Mouse (Mus musculus) adrenal gland, postnatal 4 days (tissue): ENCODE results near the gene C1qtnf9. TPM values are rescaled to one million over a fixed set of nuclear protein-coding genes. Genes with fewer than 3 reads are reported as not detected.

Experiments
- DNase-seq, 2 experiments: peaks; one replicate each; pipeline ENCODE4 v3.0.0; 2021 to 2022; ENCODE audit warnings: low spot score in 2 of 2, mixed read lengths in 2 of 2
- total RNA-seq, 2 experiments: library from RNA; stranded (reverse); gene quantifications; 2 replicates each; pipeline ENCODE4 v1.2.3; 2021

The C1qtnf9 gene
- total RNA-seq, 2 experiments from 2014 or later, result 4.1 to 4.2 TPM

DNA sequence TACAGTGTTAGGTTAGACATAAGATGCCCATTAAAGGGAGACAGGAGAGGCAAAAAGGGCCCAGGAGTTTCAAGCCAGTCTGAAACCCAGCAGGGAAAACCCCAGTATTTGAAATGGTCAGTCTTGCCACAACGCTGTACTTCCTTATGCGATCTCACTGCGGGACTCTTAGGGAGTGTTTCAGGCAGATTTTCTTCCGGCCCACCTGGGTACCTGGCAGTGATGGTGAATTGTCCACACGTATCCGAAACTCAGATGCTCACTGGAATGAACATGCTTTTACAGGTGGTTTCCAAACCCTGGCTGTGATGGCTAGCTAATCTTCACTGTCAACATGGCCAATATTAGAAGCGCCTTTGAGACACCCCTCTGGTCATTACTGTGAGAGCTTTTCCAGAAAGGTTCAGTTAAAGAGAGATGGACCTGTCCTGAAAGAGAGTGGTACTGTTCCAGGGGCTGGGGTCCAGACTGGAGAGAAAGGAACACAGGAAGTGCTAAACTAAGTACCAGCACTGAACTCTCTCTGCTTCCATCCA, 14.3 kb downstream of the C1qtnf9 start:
- no peak for DNase-seq

DNA sequence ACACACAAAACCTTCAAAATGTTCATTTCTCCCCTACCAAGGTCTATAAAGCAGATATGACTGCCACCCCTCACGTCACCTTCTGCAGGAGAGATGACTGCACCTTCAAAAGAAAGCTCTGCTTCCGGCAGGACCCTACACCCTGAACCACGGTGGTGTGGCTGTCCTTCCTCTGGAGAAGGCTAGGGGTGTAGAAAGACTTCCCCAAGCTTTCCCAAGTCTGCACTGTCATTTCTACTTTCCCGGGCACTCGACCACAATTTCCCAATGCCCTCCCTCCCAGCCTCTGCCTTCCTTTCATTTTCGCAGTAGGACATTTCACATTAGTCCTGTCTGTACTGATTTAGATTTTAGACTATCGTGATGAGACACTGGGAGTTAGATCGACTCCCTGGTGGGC, 15.3 kb downstream of the C1qtnf9 start:
- DNase-seq, result no peak

DNA sequence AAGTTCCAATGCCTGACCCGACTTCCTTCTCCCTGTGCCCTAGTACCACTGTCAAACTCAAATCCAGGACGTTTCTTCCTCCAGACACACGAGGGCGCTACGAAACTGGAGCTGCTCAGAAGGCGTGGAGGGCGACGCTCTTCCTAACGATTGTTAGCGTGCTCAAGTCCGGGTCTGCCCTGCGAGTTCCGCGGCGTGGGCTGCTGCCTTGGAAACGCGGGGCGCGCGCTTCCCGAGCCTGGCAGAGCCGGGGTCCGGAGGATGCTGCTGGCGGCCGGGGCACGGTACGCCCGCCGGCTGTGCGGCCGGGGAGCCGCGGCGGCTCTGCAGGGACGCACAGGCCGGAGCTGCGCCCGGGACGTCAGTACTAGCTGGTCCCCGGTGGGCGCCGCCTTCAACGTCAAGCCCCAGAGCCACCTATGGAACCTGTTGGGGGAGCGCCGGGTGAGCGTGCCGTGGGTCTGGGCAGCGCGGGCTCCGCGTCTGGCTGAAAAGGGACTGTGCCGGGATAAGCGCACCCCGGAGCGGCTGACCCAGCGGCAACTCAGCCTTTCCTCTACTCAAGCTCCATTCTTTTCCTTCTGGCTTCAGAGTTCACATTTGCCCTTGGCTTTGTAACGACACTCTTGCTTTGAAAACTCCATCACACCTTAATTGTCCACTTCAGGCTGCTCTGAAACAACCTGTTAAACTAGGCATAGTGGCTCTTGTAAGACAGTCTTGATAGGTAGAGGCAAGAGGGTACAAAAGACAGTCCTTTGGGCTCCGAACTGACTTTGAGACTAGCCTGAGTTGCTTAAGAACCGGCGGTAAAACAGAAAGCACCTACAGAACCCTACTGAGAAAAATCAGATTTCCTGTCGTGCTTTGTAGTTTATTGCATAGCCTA, 16.7 kb downstream of the C1qtnf9 start, which contains the start of gene Mipep:
Gene Mipep (plus strand): TSS at position 147 of the 889 bp plus-strand sequence.
- peak; percentile 48 to 81 for DNase-seq

DNA sequence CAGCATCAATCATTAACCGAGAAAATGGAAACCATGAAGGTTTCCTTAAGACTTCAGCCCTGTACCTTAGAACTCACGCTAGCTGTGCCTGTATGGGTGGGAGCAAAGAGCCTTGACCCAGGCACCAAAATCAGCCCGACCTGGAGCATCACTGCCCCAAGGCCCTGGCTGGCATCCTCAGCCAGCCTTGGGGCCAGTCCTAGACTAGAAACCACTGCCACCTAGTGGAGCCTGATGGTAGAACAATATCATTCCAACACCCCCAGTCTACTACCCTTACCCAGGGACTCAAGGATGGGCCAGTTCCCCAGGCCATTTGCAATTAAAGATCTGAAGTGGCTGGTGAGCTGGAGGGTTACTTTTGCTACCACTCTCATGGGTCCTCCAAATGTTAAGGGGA, 22.2 kb downstream of the C1qtnf9 start:
- DNase-seq, result no peak

DNA sequence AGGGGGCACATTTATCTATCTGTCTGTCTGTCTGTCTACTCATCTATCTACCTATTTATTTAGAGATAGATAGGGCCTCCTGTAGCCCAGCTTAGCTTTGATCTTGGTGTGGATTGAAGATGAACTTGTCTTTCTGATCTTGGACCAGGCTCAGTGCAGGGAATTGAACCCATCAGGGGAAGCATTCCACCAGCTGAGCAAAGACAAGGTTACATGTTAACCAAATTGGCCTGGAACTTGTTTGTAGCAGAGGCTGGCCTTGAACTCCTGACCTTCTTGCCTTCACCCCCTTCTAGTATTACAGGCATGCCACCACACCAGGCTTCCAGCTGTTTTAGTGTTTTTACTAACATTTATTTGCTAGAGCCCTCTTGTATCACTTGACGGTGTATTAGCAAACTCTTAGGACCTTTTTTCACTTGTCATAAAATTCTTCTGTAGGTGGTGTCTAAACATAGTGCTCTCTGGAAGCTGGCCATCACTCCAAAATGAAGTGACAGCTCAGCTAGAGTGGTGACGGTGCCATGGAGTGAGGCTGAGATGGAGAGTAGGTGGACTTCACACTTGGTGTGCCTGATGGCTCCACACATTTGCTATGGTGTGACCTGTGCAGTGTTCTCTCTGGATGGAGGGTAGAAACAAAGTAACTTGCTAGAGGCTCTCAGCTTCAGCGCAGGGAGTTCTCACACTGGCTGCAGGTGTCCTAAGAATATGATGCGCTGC, 28.8 kb downstream of the C1qtnf9 start:
- DNase-seq, result no peak

DNA sequence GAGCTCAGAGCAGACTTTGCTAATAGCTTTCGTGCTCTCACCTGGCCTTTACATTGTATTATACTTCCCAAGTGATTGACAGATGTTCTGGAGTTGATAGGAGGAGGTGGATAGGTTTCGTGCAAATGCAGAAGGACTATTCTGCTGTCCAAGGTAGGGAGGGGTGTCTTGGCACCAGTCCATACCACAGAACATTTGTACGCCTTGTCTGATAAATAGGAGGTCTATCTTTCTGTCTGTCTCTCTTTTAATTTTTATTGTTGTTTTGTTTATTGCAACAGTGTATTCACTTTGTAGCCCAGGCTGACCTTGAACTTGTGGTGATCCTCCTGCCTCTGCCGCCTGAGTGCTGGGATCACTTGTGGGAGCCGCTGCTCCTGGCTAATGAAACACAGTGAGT, 29.7 kb downstream of the C1qtnf9 start:
- DNase-seq, result no peak

DNA sequence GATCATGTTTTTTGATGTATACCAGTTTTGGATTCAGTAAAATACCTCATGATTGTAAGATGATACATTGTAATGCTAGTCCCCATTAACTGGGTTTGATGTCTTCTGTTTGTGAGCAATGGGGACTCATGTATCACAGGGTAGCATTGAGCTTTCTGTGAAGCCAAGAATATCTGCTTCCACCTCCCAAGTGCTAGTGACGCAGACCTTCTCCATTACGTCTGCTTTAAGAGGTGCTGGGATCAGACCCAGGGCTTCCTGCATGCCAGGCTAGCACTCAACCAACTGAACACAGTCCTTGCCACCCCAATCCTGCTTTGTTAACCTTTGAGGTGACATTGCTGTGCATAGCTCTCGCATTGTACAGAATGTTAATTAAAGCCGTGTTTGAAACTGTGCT, 30.8 kb downstream of the C1qtnf9 start:
- DNase-seq, result no peak

DNA sequence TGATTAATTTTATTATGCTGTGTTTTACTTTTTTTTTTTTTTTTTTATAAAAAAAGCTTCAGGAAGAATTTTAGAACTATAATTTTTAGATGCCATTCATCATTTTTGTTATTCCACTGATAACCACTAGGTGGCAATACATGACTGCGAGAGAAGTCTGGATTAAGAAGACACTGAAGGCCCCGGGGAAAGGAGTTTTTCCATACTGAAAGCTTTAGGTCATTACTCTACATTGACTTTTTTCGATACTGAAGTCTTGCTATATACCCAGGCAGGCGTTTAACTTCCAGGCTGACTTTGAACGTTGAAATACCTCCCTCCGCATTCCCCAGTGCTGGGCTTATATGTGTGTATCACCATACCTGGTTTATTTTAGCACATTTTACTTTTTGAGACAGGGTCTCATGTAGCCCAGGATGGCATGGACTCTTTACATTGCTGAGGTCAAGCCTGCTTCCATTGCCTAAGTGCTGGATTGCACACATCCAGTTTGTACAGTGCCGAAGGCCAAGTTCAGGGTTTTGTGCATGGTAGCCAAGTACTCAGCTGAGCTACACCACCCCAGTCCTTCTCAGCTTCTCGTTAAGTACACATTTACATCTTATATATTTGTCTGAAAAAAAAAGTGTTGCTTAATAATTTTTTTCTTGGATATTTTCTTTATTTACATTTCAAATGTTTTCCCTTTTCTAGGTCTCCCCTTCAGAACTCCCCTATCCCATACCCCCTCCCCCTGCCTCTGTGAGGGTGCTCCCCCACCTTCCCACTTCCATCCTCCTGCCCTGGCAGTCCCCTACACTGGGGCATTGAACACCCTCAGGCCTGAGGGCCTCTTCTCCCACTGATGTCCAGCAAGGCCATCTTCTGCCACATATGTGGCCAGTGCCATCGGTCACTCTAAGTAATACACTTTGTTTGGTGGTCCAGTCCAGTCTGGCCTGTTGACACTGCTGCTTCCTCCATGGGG, 32.1 kb downstream of the C1qtnf9 start:
- no peak for DNase-seq

DNA sequence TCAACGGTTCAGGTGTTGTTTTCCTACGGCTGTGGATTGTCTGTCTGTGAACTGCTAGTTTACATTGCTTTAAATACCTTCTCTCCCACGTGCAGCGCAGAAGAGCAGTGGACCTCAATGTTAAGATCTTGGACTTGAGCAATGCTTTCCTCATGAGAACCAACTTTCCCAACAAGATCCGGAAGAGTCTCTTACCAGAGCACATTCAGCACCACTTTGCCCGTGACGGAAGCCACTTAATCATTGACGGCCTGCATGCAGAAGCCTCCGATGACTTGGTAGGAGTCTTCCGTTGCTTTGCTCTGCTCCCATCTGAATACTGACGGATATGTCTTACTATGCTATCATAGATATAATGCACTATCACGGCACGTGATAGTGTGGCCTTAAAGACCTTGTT, 34.1 kb downstream of the C1qtnf9 start:
- DNase-seq, result no peak

DNA sequence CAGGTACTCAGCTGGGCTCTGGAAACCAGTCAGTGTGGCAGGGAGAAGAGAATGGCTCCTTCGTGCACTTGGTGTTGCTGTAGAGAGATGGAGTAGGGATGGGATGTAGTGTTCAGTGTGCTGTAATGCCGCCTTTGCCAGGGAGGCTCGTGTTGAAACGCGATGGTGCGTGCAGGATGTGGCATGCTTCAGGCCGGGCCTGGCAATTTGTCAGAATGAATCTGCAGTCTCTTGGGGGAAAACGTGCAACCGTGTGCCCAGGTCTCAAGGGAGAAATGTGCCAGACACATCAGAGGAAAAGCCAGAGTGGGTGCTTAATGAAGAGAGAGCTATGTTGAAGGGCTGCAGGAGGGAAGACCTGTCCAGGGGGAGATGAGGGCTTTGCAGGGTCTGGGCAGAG, 37.0 kb downstream of the C1qtnf9 start:
- no peak for DNase-seq

DNA sequence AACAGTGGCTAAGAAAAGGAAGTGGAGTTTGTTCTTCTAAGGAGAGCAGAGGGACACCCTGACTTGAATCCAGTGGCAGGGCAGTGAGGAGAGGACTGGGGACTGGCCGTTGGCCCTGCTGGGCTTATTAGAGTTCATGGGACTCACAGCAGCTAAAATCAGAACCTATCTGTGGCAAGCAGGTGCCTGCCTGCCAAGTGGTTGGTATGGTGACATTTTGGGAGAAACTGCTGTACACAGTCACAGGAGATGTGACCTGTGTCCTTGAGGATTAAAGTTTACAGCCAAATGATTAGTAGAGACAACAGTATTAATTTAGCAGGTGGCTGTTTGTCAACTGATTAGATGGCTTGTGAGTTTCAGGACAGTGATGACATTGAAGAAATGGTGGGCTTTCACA, 37.9 kb downstream of the C1qtnf9 start:
- no peak for DNase-seq

DNA sequence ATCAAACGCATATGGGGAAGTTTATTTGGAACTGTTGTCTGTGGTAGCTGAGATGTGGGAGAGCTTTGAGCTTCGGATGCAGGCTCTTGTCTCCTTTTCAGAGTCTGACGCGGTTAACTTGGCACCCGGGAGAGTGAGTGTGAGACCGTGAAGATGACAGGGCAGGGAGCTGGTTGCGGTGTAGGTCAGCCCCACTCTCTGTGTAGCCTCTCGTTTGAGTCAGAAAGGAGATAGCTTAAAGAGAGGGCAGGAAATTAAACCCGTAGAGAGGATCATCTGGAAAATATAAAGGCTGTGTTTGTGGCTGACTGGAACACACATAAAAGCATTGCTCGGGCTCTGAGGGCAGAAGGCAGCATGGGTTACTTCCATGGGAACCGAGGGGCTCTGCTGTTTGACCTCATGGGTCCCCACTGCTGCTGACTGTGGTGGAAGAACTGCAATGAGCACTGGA, 39.0 kb downstream of the C1qtnf9 start:
- no peak for DNase-seq

DNA sequence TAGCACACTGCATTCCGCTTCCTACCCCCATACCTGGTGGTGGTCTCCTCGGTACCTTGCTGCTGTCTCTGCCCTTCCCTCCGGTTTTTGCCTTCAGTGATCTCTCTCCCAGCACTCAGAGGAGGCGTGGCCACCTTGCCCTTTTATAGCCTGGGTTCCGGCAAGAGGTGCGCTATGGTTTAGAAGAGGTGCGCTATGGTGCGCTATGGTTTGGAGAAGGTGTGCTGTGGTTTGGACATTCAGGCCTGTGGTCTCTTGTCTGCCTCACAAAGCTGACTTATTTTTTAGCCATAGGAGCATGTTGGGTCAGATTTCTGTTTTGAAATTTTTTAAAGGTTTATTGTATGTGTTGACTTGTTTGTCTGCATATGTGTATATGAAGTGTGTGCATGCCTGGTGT, 41.9 kb downstream of the C1qtnf9 start:
- no peak for DNase-seq

DNA sequence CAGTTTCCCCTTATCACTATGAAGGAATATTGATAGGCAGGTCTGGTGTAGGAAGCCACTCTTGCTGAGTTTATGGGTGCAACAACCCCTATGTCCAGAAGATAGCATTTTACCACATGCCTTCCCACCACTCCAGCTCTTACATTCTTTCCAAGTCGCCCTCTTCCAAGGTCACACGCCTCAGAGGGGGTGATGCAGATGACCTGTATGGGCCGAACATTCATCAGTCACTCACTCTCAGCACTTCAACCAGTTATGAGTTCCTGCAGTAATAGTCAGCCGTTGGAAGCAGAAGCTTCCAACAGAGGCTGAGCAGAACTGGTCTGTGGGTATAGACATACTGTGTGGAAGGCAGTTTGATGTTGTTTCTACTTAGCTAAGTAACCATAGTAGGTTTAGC, 43.6 kb downstream of the C1qtnf9 start:
- no peak for DNase-seq

DNA sequence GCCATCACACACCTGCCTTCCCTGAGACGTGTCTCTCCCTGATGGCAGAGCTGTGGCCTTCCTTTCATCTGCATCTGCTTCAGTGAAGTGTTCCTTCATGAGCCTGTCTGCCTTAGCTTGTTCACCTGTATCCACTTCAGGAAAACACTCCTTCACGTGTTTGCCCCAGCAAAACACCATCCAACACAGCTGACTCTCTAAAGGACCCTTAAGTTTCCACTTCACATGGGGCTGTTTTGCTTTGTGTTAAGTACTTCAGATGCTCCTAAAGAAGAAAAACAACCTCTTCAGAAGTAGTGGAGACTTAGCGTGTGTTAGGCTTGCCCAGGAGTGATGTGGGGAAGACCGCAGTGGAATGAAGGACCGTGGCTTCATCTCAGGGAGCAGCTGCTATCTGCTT, 47.2 kb downstream of the C1qtnf9 start:
- no peak for DNase-seq

DNA sequence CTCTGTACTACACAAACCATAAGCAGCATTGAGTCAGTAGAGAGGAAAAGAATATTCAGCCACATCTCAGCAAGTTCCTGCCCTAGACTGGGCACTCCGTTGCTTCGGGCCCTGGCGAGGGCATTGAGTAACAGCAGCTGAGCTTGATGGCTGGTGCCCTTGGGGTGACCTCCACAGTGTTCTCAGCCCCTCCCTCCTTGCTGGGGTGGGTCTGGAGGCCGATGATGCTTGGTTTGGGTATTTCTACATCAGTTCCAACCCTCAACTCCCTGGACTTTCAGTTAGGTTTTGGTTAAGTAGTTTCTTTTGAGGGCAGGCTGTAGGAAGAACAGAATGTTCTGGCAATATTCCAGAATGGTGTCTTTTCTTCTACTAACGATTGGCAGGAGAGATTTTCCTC, 50.1 kb downstream of the C1qtnf9 start:
- DNase-seq, result no peak

DNA sequence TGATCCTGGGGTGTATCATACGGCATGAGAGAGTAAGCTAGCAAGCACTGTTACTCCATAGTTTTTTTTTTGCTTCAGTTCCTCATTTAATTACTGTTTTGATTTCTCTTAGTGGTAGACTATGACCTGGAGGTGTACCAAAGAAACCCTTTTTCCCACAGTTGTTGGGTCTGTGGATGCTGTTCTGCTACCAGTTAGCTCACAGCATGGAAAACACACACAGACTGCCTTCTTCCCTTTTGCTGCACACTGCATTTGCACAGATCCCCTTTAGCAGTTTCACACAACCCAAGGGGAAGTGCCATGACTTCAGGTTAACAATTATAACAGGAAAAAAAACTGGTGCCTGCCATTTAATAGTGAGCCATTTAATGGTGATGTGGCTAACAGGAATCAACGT, 62.2 kb downstream of the C1qtnf9 start:
- DNase-seq, result no peak
